Mouse (Mus musculus): ENCODE results near the gene Bclaf3.

- TF ChIP-seq CTCF (IDR thresholded peaks at IDR 0.05 in 2 of 3, conservative IDR thresholded peaks at IDR 0.05 in 1 of 3; ENCODE audit: control insufficient read depth in 1 of 3, insufficient read depth in 1 of 3, low read depth in 2 of 3, low read length in 3 of 3, poor library complexity in 1 of 3, severe bottlenecking in 1 of 3) = peak in 2 of 3 experiments; percentile 36 to 65; a peak in 4 of 6 replicates
- no peak; the same call in 1 of the 2 replicates for TF ChIP-seq CHD1 (IDR thresholded peaks at IDR 0.05; ENCODE audit: low read depth, low read length)
- no peak for TF ChIP-seq GABPA (IDR thresholded peaks at IDR 0.05; ENCODE audit: low read depth, low read length)
- TF ChIP-seq ELF1 (IDR thresholded peaks at IDR 0.05; ENCODE audit: low read depth, low read length) = no peak
- TF ChIP-seq MAX (IDR thresholded peaks at IDR 0.05; ENCODE audit: low read length) = no peak
- peak in 1 of 2 experiments; percentile 66; a peak in 2 of 4 replicates for TF ChIP-seq POLR2A (IDR thresholded peaks at IDR 0.05; ENCODE audit: control insufficient read depth in 1 of 2, insufficient read depth in 1 of 2, low read depth in 1 of 2, low read length in 2 of 2, poor library complexity in 1 of 2)
- TF ChIP-seq NRF1 (IDR thresholded peaks at IDR 0.05; ENCODE audit: insufficient read depth, low read depth, low read length, poor library complexity, severe bottlenecking) = no peak
- TF ChIP-seq ZC3H11A (IDR thresholded peaks at IDR 0.05; ENCODE audit: low read depth, low read length) = peak; percentile 20; the same call in 1 of the 2 replicates
- TF ChIP-seq POLR2AphosphoS5 (IDR thresholded peaks at IDR 0.05; ENCODE audit: borderline replicate concordance, low read depth, low read length) = no peak
- no peak for TF ChIP-seq MAFK (IDR thresholded peaks at IDR 0.05; ENCODE audit: borderline replicate concordance, low read depth, low read length)
- TF ChIP-seq JUND (IDR thresholded peaks at IDR 0.05; ENCODE audit: low read depth, low read length) = no peak
- no peak for TF ChIP-seq HCFC1 (IDR thresholded peaks at IDR 0.05; ENCODE audit: low read depth, low read length)
- peak; percentile 48 for TF ChIP-seq CHD2 (IDR thresholded peaks at IDR 0.05; ENCODE audit: low read length)
Observed at GRCm38 (mm10) chrX:159626907-159627587, 100.6 kb downstream of the Bclaf3 start, which contains the start of gene Sh3kbp1.

Measured in MEL (cell line).